Mouse (Mus musculus) neural tube, embryonic 15.5 days (tissue): ENCODE measurements around the gene Gsg1l. TPM values are rescaled to one million over a fixed set of nuclear protein-coding genes. Genes with fewer than 3 reads are reported as not detected.
A peak's percentile ranks its signal among the peaks of the same experiment; 100 is the strongest.

Experiments used
- ATAC-seq: fragments of 200-750 bp; cut with Nextera tagmentation; 2 replicates; pipeline ENCODE4 v1.8.0; 2017; ENCODE audit warnings: mild to moderate bottlenecking, moderate TSS enrichment, moderate library complexity; ENCODE audit not compliant: low FRiP score
- H3K27ac ChIP-seq: fragments of 300-500 bp; sonication (generic); replicated peaks from 2 replicates; pipeline ENCODE4 v1.5.1; 2015; ENCODE audit warnings: mild to moderate bottlenecking, inconsistent platforms
- H3K27me3 ChIP-seq: fragments of 300-500 bp; sonication (generic); replicated peaks from 2 replicates; pipeline ENCODE4 v1.6.1; 2015; ENCODE audit warnings: inconsistent platforms
- H3K36me3 ChIP-seq: fragments of 300-500 bp; sonication (generic); 2 replicates; pipeline ENCODE4 v1.6.1; 2015; ENCODE audit warnings: inconsistent platforms
- H3K4me1 ChIP-seq: fragments of 300-500 bp; sonication (generic); 2 replicates; pipeline ENCODE4 v1.6.1; 2015; ENCODE audit warnings: inconsistent platforms
- H3K4me2 ChIP-seq: fragments of 300-500 bp; sonication (generic); 2 replicates; pipeline ENCODE4 v1.6.1; 2015; ENCODE audit warnings: inconsistent platforms, mild to moderate bottlenecking, moderate library complexity
- H3K4me3 ChIP-seq: fragments of 300-500 bp; sonication (generic); replicated peaks from 2 replicates; pipeline ENCODE4 v1.5.1; 2015; ENCODE audit warnings: mild to moderate bottlenecking, inconsistent platforms
- H3K9ac ChIP-seq: fragments of 300-500 bp; sonication (generic); replicated peaks from 2 replicates; pipeline ENCODE4 v1.6.1; 2015; ENCODE audit warnings: mild to moderate bottlenecking, inconsistent platforms
- H3K9me3 ChIP-seq: fragments of 300-500 bp; sonication (generic); replicated peaks from 2 replicates; pipeline ENCODE4 v1.6.1; 2016; ENCODE audit warnings: inconsistent platforms
- WGBS: fragments of 180-500 bp; shearing (Covaris S2); methylation state at CpG from one replicate; pipeline ENCODE4 v1.1.7; 2015; ENCODE audit warnings: mixed read lengths; 5-methylcytosine and 5-hydroxymethylcytosine counted together
- polyA plus RNA-seq: library from polyadenylated mRNA; unstranded; fragments of >200 nt; fragmentation: Nextera tagmentation; extraction: Ambion mirVana; gene quantifications from 2 replicates; pipeline ENCODE4 v1.2.1, GENCODE M21; 2015

The Gsg1l gene
- polyA plus RNA-seq, 1 experiment from 2014 or later: 14.4 TPM

GRCm38 (mm10) chr7:126096596-126096995 is 14.4 kb upstream of the Gsg1l start:
- no peak for ATAC-seq
- 75% methylated on average over 5 of the region's 5 CpGs for WGBS
- Histone ChIP-seq H3K27ac (no peak overlapping the region), H3K4me1 (no peaks in the 10 kb centered on the region), H3K9me3 (no peaks in the 10 kb centered on the region), H3K9ac (no peak overlapping the region), H3K27me3 (no peaks in the 10 kb centered on the region), H3K4me3 (no peak overlapping the region), H3K4me2 (no peak overlapping the region), H3K36me3 (peaks cover 32% of the 10 kb centered on the region)

GRCm38 (mm10) chr7:126094738-126095137 is 12.5 kb upstream of the Gsg1l start:
- no peak overlapping the region for H3K9ac ChIP-seq

GRCm38 (mm10) chr7:126093162-126093561 is 11.0 kb upstream of the Gsg1l start:
- 50% methylated on average over 3 of the region's 3 CpGs for WGBS
- H3K4me2 ChIP-seq: no peak overlapping the region
- no peaks in the 10 kb centered on the region for H3K4me1 ChIP-seq

More at GRCm38 (mm10) chr7:126094738-126095137, 12.5 kb upstream of the Gsg1l start:
- Histone ChIP-seq H3K4me1 (no peaks in the 10 kb centered on the region), H3K27ac (no peak overlapping the region), H3K27me3 (no peaks in the 10 kb centered on the region), H3K4me3 (no peak overlapping the region), H3K9me3 (no peaks in the 10 kb centered on the region), H3K4me2 (no peak overlapping the region), H3K36me3 (peaks cover 14% of the 10 kb centered on the region)
- no peak for ATAC-seq
- 91% methylated on average over 5 of the region's 5 CpGs for WGBS

GRCm38 (mm10) chr7:126089782-126090181 is 7.6 kb upstream of the Gsg1l start:
- no peak for ATAC-seq
- no peak overlapping the region for H3K4me3 ChIP-seq
- no peaks in the 10 kb centered on the region for H3K36me3 ChIP-seq
- H3K27ac ChIP-seq: no peak overlapping the region
- H3K4me1 ChIP-seq: peaks cover 10% of the 10 kb centered on the region
- H3K4me2 ChIP-seq: no peak overlapping the region
- 13% methylated on average over 6 of the region's 6 CpGs for WGBS
- H3K9me3 ChIP-seq: no peaks in the 10 kb centered on the region
- peaks cover 7% of the 10 kb centered on the region for H3K27me3 ChIP-seq
- no peak overlapping the region for H3K9ac ChIP-seq

More at GRCm38 (mm10) chr7:126093162-126093561, 11.0 kb upstream of the Gsg1l start:
- H3K4me3 ChIP-seq: no peak overlapping the region
- no peak overlapping the region for H3K27ac ChIP-seq
- no peak overlapping the region for H3K9ac ChIP-seq
- no peak for ATAC-seq
- H3K9me3 ChIP-seq: no peaks in the 10 kb centered on the region
- H3K36me3 ChIP-seq: peaks cover 3% of the 10 kb centered on the region; the same call in 1 of the 2 replicates
- no peaks in the 10 kb centered on the region for H3K27me3 ChIP-seq

DNA sequence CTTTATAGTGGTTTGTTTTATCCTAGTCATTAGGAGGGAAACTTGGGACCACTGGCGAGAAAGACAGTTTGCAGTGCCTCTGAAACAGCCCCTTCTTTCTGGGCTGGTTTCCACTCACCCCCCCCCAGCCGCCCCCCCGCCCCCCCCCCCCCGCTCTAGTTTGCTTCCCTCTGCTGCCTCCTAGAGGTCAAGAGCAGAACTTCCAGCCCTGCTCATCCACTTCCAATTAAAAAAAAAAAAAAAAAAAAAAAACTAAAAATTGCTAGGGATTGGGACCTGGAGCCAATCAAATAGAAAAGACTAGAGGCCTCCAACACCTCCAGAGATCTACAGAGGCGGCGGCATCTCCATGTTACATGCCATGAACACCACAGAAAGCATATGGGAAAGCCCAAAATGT is 5.9 kb upstream of the Gsg1l start:
- H3K36me3 ChIP-seq: no peaks in the 10 kb centered on the region
- no peak overlapping the region for H3K4me3 ChIP-seq
- H3K4me1 ChIP-seq: peaks cover 24% of the 10 kb centered on the region
- 41% methylated on average over 3 of the region's 6 CpGs for WGBS
- no peak overlapping the region for H3K9ac ChIP-seq
- no peak overlapping the region for H3K27ac ChIP-seq
- H3K4me2 ChIP-seq: no peak overlapping the region
- peaks cover 18% of the 10 kb centered on the region for H3K27me3 ChIP-seq
- ATAC-seq: no peak
- no peaks in the 10 kb centered on the region for H3K9me3 ChIP-seq

- Histone ChIP-seq H3K9ac (no peak overlapping the region), H3K4me3 (no peak overlapping the region), H3K4me1 (peaks cover 29% of the 10 kb centered on the region), H3K9me3 (no peaks in the 10 kb centered on the region), H3K27me3 (peaks cover 18% of the 10 kb centered on the region), H3K4me2 (no peak overlapping the region), H3K36me3 (no peaks in the 10 kb centered on the region), H3K27ac (no peak overlapping the region)
- ATAC-seq: no peak
- 73% methylated on average over 10 of the region's 10 CpGs for WGBS
Measured at GRCm38 (mm10) chr7:126087602-126088001, 5.4 kb upstream of the Gsg1l start.

GRCm38 (mm10) chr7:126086321-126086741 is 4.1 kb upstream of the Gsg1l start:
- Histone ChIP-seq H3K36me3 (no peaks in the 10 kb centered on the region), H3K4me3 (no peak overlapping the region), H3K4me1 (peaks cover 39% of the 10 kb centered on the region), H3K27ac (no peak overlapping the region), H3K4me2 (no peak overlapping the region), H3K9me3 (no peaks in the 10 kb centered on the region), H3K27me3 (peaks cover 18% of the 10 kb centered on the region), H3K9ac (no peak overlapping the region)
- ATAC-seq: no peak
- 13% methylated on average over 6 of the region's 6 CpGs for WGBS

DNA sequence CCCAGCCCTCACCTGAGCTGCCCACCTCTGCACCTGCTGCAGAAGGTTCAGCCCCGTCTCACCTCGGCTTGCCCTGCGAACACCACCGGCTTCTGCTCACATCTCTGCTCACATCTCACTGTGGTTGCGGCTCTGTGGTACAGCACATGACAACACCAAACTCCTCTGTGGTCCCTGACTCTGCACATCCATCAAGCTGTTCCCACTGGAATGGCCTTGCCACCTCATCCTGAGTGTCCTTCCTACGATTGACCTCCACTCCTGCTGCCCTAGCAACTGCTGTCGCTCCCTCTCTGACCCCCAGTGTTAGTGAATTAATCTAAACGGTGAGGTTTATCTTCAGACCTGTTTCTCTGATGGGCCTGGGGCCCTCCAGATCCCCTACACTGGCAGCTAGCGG is 2.9 kb upstream of the Gsg1l start:
- peaks cover 47% of the 10 kb centered on the region for H3K4me1 ChIP-seq
- no peak overlapping the region for H3K9ac ChIP-seq
- H3K4me3 ChIP-seq: no peak overlapping the region
- 93% methylated on average over 9 of the region's 9 CpGs for WGBS
- H3K27me3 ChIP-seq: peaks cover 24% of the 10 kb centered on the region
- no peaks in the 10 kb centered on the region for H3K36me3 ChIP-seq
- H3K4me2 ChIP-seq: no peak overlapping the region
- ATAC-seq: no peak
- no peak overlapping the region for H3K27ac ChIP-seq
- H3K9me3 ChIP-seq: no peaks in the 10 kb centered on the region

DNA sequence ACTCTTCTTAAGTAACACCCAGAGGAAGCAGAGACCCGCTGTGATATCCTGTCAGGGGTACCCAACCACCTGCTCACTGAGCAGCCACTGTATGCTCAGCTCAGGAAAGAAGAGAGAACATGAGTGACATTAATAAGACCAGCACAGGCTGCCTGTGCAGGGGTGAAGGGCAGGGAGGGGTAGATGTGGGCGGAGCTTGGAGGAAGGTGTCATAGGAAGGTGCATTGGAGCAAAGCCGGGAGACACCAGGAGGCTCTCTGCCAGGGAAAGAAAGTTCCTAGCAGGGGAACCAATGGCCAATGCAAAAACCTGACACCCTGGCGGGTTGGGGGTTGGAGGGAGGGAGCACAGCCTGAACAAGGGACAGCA is 1.8 kb upstream of the Gsg1l start:
- WGBS: 29% methylated on average over 4 of the region's 4 CpGs
- no peak overlapping the region for H3K4me3 ChIP-seq
- no peak for ATAC-seq
- no peak overlapping the region for H3K9ac ChIP-seq
- H3K9me3 ChIP-seq: no peaks in the 10 kb centered on the region
- H3K36me3 ChIP-seq: no peaks in the 10 kb centered on the region
- no peak overlapping the region for H3K27ac ChIP-seq
- H3K4me1 ChIP-seq: peaks cover 55% of the 10 kb centered on the region
- H3K27me3 ChIP-seq: peaks cover 28% of the 10 kb centered on the region
- H3K4me2 ChIP-seq: no peak overlapping the region

DNA sequence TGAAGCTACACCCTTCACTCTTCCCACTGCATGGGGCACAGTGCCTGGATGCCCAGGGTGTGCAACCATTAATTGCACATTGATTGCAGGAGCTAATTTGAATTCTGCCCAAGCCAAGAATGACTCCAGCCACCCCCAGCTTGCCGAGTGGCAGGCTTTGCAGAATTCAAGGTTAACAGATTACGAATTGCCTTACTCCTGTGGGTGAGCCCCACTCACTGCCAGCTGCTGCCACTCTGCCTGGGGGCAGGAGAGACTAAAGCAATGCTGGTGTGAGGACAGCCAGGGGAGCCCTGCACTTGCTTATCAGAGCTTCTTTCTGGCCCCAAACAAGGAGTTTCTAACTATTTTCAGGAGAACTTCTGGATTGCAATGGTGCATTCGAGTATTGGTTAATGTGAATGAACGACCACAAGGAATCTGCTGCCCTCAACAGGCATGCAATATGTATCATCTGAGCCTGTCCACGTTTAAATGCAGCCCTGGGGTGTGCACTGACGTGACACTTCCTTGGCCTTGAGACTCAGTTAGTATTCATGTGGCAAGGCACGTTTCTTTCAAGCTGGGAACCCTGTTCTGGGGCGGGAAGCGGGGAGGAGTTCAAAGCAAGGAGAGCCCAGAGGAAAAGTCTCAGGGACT is 1.2 kb upstream of the Gsg1l start:
- no peak for ATAC-seq
- H3K4me2 ChIP-seq: no peak overlapping the region
- no peak overlapping the region for H3K4me3 ChIP-seq
- H3K27ac ChIP-seq: no peak overlapping the region
- H3K9me3 ChIP-seq: no peaks in the 10 kb centered on the region
- H3K36me3 ChIP-seq: no peaks in the 10 kb centered on the region
- peaks cover 58% of the 10 kb centered on the region for H3K4me1 ChIP-seq
- H3K27me3 ChIP-seq: peaks cover 28% of the 10 kb centered on the region
- no peak overlapping the region for H3K9ac ChIP-seq
- 16% methylated on average over 9 of the region's 9 CpGs for WGBS

GRCm38 (mm10) chr7:126081727-126082285 is 405 bp downstream of the Gsg1l start:
- Histone ChIP-seq H3K36me3 (no peaks in the 10 kb centered on the region), H3K4me3 (peak overlapping the region; percentile 71), H3K9ac (peak overlapping the region; percentile 68), H3K27me3 (peaks cover 28% of the 10 kb centered on the region), H3K4me2 (peak overlapping the region; percentile 96), H3K27ac (peak overlapping the region; percentile 56), H3K4me1 (peaks cover 57% of the 10 kb centered on the region), H3K9me3 (no peaks in the 10 kb centered on the region)
- whole genome bisulfite sequencing: under 1% methylated on average over 80 of the region's 80 CpGs
- ATAC-seq: peak; percentile 33

DNA sequence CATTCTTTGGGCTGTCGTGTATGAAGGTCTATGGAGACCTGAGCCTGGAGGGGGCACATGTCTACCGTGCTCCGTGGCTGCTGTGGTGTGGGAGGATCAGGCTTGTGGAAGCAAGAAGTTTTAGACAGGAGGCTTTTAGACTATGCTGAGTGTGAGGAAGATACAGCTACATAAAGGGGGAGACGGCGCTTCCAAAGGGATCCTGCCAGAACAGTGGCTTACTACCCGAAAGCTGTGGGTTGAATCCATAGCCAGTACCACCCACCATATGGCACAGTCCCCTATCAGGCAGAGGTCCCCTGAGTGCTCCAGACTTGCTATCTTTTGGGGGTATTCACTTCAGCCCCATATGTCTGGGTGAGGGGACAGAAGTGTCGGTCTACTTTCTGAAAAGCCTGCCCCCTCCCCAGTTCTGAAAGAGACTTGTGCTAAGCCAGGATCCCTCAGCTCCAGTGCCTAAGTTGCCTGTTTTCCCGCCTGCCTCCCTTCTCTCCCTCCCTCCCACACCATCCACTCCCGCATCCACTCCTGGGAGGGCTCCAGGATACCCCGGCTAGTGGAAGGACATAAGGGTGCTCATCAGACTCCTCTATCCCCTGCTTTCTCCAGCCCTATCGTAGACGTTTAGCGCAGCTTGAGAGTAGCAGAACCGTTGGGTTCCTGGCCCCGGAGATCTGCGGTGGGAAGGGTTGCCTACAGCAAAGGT is 1.1 kb downstream of the Gsg1l start:
- peaks cover 28% of the 10 kb centered on the region for H3K27me3 ChIP-seq
- H3K4me1 ChIP-seq: peaks cover 50% of the 10 kb centered on the region
- H3K9ac ChIP-seq: peak overlapping the region; percentile 68
- no peak; the same call in 1 of the 2 replicates for ATAC-seq
- peak overlapping the region; percentile 56; the same call in 1 of the 2 replicates for H3K27ac ChIP-seq
- no peaks in the 10 kb centered on the region for H3K9me3 ChIP-seq
- peak overlapping the region; percentile 96 for H3K4me2 ChIP-seq
- WGBS: 13% methylated on average over 16 of the region's 16 CpGs
- H3K36me3 ChIP-seq: no peaks in the 10 kb centered on the region
- peak overlapping the region; percentile 71 for H3K4me3 ChIP-seq
